Comparison of ENCODE assay signal across 8 mouse cellular contexts in the genomic region with DNA sequence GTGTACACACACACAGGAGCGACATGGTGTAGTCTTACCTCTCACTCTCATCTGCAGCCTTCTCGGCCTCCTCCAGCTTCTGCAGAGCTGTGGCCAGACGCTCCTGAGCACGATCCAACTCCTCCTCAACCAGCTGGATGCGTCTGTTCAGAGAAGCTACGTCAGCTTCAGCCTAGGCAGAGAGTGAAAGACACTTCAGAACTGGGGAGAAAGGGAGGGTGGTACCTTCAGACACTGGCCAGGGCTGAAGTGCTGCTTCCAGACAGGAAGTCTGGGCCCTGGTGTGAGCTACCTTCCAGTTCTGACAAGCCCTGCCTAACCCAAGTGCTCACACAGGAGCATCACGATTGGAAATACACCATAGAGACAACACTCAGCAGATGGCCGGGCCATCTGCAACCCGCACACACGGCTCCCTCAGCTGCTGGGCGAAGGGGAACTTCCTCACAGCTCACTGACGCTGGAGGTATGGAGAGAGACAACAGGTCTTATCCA. TPM values are rescaled to one million over a fixed set of nuclear protein-coding genes. Genes with fewer than 3 reads are reported as not detected.
A peak's percentile ranks its signal among the peaks of the same experiment; 100 is the strongest.
DNase-seq lines count a peak whose midpoint lies in the region; ATAC-seq and TF ChIP-seq lines count a peak whose summit lies in the region.

No protein-coding gene starts in this region.

- peak; percentile 3; the same call in 1 of the 2 replicates for ATAC-seq in heart, embryonic 14.5 days (ENCODE audit: insufficient number of reproducible peaks, insufficient read depth, low FRiP score, low read depth)

- H3K27me3 ChIP-seq in kidney, adult 2 months (replicated peaks; ENCODE audit: control insufficient read depth, insufficient read depth, low read length): no peaks in the 10 kb centered on the region
- H3K27me3 ChIP-seq in cerebellum, adult 2 months (ENCODE audit: control insufficient read depth, insufficient read depth, low read length): no peaks in the 10 kb centered on the region
- H3K27me3 ChIP-seq in heart, embryonic 14.5 days (ENCODE audit: control insufficient read depth, insufficient read depth, low read length): no peaks in the 10 kb centered on the region

- peaks cover 15% of the 10 kb centered on the region for H3K36me3 ChIP-seq in kidney, adult 2 months (ENCODE audit: control insufficient read depth, insufficient read depth, low read length)
- H3K36me3 ChIP-seq in heart, embryonic 14.5 days (ENCODE audit: control insufficient read depth, insufficient read depth, low read length): peaks cover 98% of the 10 kb centered on the region

- no peak for DNase-seq in kidney, adult 2 months
- DNase-seq in kidney, adult 9 months: no peak
- DNase-seq in cerebellum, adult 2 months: peak; percentile 83 to 92
- peak; percentile 36 to 41 for DNase-seq in left cerebral cortex, postnatal 10 days (ENCODE audit: extremely low spot score in 1 of 2, low spot score in 2 of 2)
- peak; percentile 52 to 81 for DNase-seq in right cerebral cortex, postnatal 36 days (ENCODE audit: low spot score in 2 of 2)
- no peak for DNase-seq in adrenal gland, postnatal 4 days (ENCODE audit: low spot score in 2 of 2)
- no peak for DNase-seq in thymus, adult 18-20 months

- H3K9me3 ChIP-seq in heart, embryonic 14.5 days (ENCODE audit: control insufficient read depth, low read length): peaks cover 6% of the 10 kb centered on the region

- 65% methylated on average over 12 of the region's 12 CpGs for WGBS in kidney, adult 2 months
- 14% methylated on average over 12 of the region's 12 CpGs for WGBS in cerebellum, adult 2 months
- WGBS in heart, embryonic 14.5 days: 70% methylated on average over 12 of the region's 12 CpGs

- TF ChIP-seq POLR2A in kidney, adult 2 months (IDR thresholded peaks at IDR 0.05; ENCODE audit: low read depth, low read length): no peak
- no peak for TF ChIP-seq POLR2A in cerebellum, adult 2 months (IDR thresholded peaks at IDR 0.05; ENCODE audit: borderline replicate concordance, insufficient read depth, low read length)

- no peak overlapping the region for H3K4me2 ChIP-seq in heart, embryonic 14.5 days (ENCODE audit: low read length)

- peak overlapping the region; percentile 18; the same call in 1 of the 2 replicates for H3K27ac ChIP-seq in kidney, adult 2 months (ENCODE audit: insufficient read depth, low read depth, low read length)
- H3K27ac ChIP-seq in cerebellum, adult 2 months (ENCODE audit: insufficient read depth, low read length): peak overlapping the region; percentile 83
- peak overlapping the region; percentile 24 to 71; a peak in 3 of 4 replicates for H3K27ac ChIP-seq in heart, embryonic 14.5 days (replicated peaks in 1 of 2; ENCODE audit: control insufficient read depth in 1 of 2, insufficient read depth in 1 of 2, low read depth in 2 of 2, low read length in 2 of 2)

- no peak overlapping the region for H3K9ac ChIP-seq in heart, embryonic 14.5 days (ENCODE audit: low read length)

- no peak for TF ChIP-seq CTCF in kidney, adult 2 months (conservative IDR thresholded peaks at IDR 0.05; ENCODE audit: insufficient read depth, insufficient read length, low read depth, low read length)
- TF ChIP-seq CTCF in cerebellum, adult 2 months (IDR thresholded peaks at IDR 0.05; ENCODE audit: borderline replicate concordance, insufficient read depth, low read depth, low read length): no peak

- peaks cover 10% of the 10 kb centered on the region for H3K4me1 ChIP-seq in kidney, adult 2 months (ENCODE audit: control insufficient read depth, insufficient read depth, low read length)
- peaks cover 22% of the 10 kb centered on the region for H3K4me1 ChIP-seq in cerebellum, adult 2 months (ENCODE audit: control insufficient read depth, insufficient read depth, low read length)
- H3K4me1 ChIP-seq in heart, embryonic 14.5 days (ENCODE audit: control insufficient read depth in 2 of 2, insufficient read depth in 2 of 2, low read length in 2 of 2): peaks cover 20 to 52% of the 10 kb centered on the region in 2 experiments

- intact Hi-C loops in left cerebral cortex, postnatal 10 days (cut with DNase I): no loop called here

- no peak overlapping the region for H3K4me3 ChIP-seq in kidney, adult 2 months (ENCODE audit: insufficient read depth, low read depth, low read length)
- peak overlapping the region; percentile 0 for H3K4me3 ChIP-seq in cerebellum, adult 2 months (replicated peaks; ENCODE audit: insufficient read depth, low read depth, low read length)
- H3K4me3 ChIP-seq in heart, embryonic 14.5 days (ENCODE audit: control insufficient read depth in 1 of 2, insufficient read depth in 1 of 2, low read depth in 1 of 2, low read length in 2 of 2): no peak overlapping the region

RNA-seq across cellular contexts. Expression of a gene that starts 13.2 kb away (rescaled TPM):
- polyA plus RNA-seq in kidney, adult 2 months (2012; rRNA removed): 57.9 and 110 TPM in 2 replicates
- 157 and 170 TPM in 2 replicates for polyA plus RNA-seq in cerebellum, adult 2 months (2012; rRNA removed)
- 5,210 and 5,334 TPM in 2 replicates for polyA plus RNA-seq in heart, embryonic 14.5 days (2014; fragmentation: Nextera tagmentation; extraction: Ambion mirVana)
- 100 to 1,000 TPM; 180 to 192 TPM for total RNA-seq in left cerebral cortex, postnatal 10 days (2021)
- total RNA-seq in adrenal gland, postnatal 4 days (2021): 100 to 1,000 TPM; 322 to 392 TPM

Comparison
In these comparisons a context has a peak if more than half of its experiments do, and no peak if none do; other contexts are left out.
1. DNase-seq: peak in cerebellum, adult 2 months (2 of 2), left cerebral cortex, postnatal 10 days (2 of 2) and right cerebral cortex, postnatal 36 days (2 of 2); none in kidney, adult 2 months (single experiment), kidney, adult 9 months (single experiment), adrenal gland, postnatal 4 days (0 of 2) and thymus, adult 18-20 months (0 of 2).
2. H3K27ac ChIP-seq: peak in every context shown above with its lines; median percentile 83 in cerebellum, adult 2 months; 48 in heart, embryonic 14.5 days; 18 in kidney, adult 2 months.
3. RNA of a gene that starts 13.2 kb away (polyA plus RNA-seq): 5,210 to 5,334 TPM in heart, embryonic 14.5 days; 157 to 170 TPM in cerebellum, adult 2 months and 57.9 to 110 TPM in kidney, adult 2 months; every median in the first group is over 10 times any median in the second.